Mouse (Mus musculus) cerebral cortex, adult 2 months (tissue): ENCODE data around the gene Irak1.

Experiments
- WGBS: fragments of 180-500 bp; shearing (Covaris S2); methylation state at CpG from one replicate; pipeline ENCODE4 v1.1.7; 2018; 5-methylcytosine and 5-hydroxymethylcytosine counted together

Gene Irak1

GRCm38 (mm10) chrX:73964363-73964762, 59.4 kb downstream of the Irak1 start:
- WGBS = 4% methylated on average over 3 of the region's 3 CpGs
